Mouse (Mus musculus) midbrain, embryonic 14.5 days (tissue): ENCODE results near the gene Gm28047. TPM values are rescaled to one million over a fixed set of nuclear protein-coding genes. Genes with fewer than 3 reads are reported as not detected.

Experiments
- ATAC-seq: fragments of 200-750 bp; cut with Nextera tagmentation; 2 replicates; pipeline ENCODE4 v1.8.0; 2017; ENCODE audit warnings: moderate number of reproducible peaks, moderate library complexity; ENCODE audit not compliant: low FRiP score, low TSS enrichment
- DNase-seq: peaks from one replicate; pipeline ENCODE4 v3.0.0-alpha.2; 2015
- H3K27ac ChIP-seq: fragments of 300-500 bp; sonication (generic); replicated peaks from 2 replicates; pipeline ENCODE4 v1.5.1; 2014; ENCODE audit warnings: mild to moderate bottlenecking, low read depth, low read length, moderate library complexity
- H3K27me3 ChIP-seq: fragments of 300-500 bp; sonication (generic); 2 replicates; pipeline ENCODE4 v1.6.1; 2014; ENCODE audit warnings: low read length, control low read depth, mixed read lengths; ENCODE audit not compliant: control insufficient read depth, insufficient read depth
- H3K36me3 ChIP-seq: fragments of 300-500 bp; sonication (generic); 2 replicates; pipeline ENCODE4 v1.6.1; 2014; ENCODE audit warnings: low read length, control low read depth; ENCODE audit not compliant: control insufficient read depth, insufficient read depth
- H3K4me1 ChIP-seq: fragments of 300-500 bp; sonication (generic); 2 replicates; pipeline ENCODE4 v1.6.1; 2014; ENCODE audit warnings: mild to moderate bottlenecking, antibody characterized with exemption, low read length, control low read depth; ENCODE audit not compliant: control insufficient read depth, insufficient read depth
- H3K4me2 ChIP-seq: fragments of 300-500 bp; sonication (generic); 2 replicates; pipeline ENCODE4 v1.6.1; 2014; ENCODE audit warnings: mild to moderate bottlenecking, low read length, moderate library complexity
- H3K4me3 ChIP-seq: fragments of 300-500 bp; sonication (generic); replicated peaks from 2 replicates; pipeline ENCODE4 v1.5.1; 2014; ENCODE audit warnings: low read depth, low read length
- H3K9ac ChIP-seq: fragments of 300-500 bp; sonication (generic); replicated peaks from 2 replicates; pipeline ENCODE4 v1.6.1; 2014; ENCODE audit warnings: mild to moderate bottlenecking, low read length, moderate library complexity
- H3K9me3 ChIP-seq: fragments of 300-500 bp; sonication (generic); 2 replicates; pipeline ENCODE4 v1.6.1; 2016; ENCODE audit warnings: low read length, control low read depth, mixed read lengths; ENCODE audit not compliant: control insufficient read depth
- WGBS: fragments of 180-500 bp; shearing (Covaris S2); extraction: QIAGEN DNeasy Blood & Tissue Kit; methylation state at CpG from one replicate; pipeline ENCODE4 v1.1.7; 2014; 5-methylcytosine and 5-hydroxymethylcytosine counted together
- polyA plus RNA-seq: library from polyadenylated mRNA; unstranded; fragments of >200 nt; fragmentation: Nextera tagmentation; extraction: Ambion mirVana; gene quantifications from 2 replicates; pipeline ENCODE4 v1.2.1, GENCODE M21; 2014

The Gm28047 gene
- polyA plus RNA-seq, 1 experiment from 2014 or later = not detected

DNA sequence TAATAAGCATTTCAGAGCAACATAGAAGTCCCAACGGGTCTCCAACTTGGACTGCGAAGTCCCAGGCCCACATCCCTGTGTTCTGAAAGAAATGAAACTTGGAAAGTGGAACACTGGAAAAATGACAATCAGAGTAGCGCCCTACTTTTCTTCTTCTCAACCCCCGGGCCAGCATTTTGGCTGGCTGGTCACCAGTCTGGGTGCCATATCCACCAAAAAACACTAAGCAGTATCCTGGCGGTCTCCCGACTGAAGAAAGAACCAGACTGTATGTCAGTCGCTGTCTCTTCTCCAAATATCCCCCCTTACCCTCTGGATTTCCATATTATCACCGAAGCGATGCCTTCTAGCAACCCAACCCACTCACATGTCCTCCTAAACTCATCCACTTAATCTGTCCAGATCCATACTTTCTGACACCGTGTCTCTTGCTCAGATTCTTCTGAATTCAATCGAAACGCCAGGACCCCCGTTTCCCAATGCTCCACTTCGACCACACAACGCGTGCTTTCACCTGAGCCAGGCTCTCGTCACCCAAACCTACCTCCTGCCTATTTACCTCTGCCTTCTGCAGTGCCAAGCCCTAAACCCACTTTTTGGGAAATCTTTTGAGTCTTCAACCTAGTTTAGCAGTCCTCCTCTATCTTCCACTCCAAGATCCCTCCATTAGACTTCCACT lies 437 bp downstream of the Gm28047 start:
- DNase-seq (peak; percentile 23), ATAC-seq (no peak; the same call in 1 of the 2 replicates)
- H3K4me2 ChIP-seq = peak overlapping the region; percentile 94
- no peaks in the 10 kb centered on the region for H3K27me3 ChIP-seq
- peaks cover 15% of the 10 kb centered on the region for H3K4me1 ChIP-seq
- no peaks in the 10 kb centered on the region for H3K9me3 ChIP-seq
- 6% methylated on average over 17 of the region's 17 CpGs for WGBS
- H3K27ac ChIP-seq = no peak overlapping the region
- peak overlapping the region; percentile 66 for H3K9ac ChIP-seq
- peak overlapping the region; percentile 66 for H3K4me3 ChIP-seq
- no peaks in the 10 kb centered on the region for H3K36me3 ChIP-seq

DNA sequence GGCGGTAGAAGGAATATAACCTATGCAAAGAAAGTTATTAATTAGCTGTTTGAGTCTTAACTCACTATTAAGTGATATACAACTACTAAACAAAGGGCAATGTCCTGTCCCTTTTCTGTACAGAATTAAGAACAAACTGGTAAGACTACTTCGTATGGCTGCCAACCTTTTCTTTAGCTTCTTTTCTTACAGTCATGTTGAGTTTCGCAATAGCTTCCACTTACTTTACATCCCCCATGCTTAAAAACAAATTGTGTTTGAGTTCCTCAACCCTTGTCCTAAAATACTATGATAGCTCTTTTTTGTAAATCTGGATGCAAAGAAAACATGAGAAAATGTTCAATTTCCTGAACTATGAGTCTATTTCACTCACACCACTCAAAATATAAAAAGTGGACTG lies 1.7 kb downstream of the Gm28047 start:
- Histone ChIP-seq H3K27ac (no peak overlapping the region), H3K36me3 (no peaks in the 10 kb centered on the region), H3K4me2 (peak overlapping the region; percentile 19; the same call in 1 of the 2 replicates), H3K9ac (no peak overlapping the region), H3K4me1 (peaks cover 15% of the 10 kb centered on the region), H3K4me3 (no peak overlapping the region), H3K9me3 (no peaks in the 10 kb centered on the region), H3K27me3 (no peaks in the 10 kb centered on the region)
- 95% methylated on average over 3 of the region's 3 CpGs for WGBS
- DNase-seq (no peak), ATAC-seq (no peak)

DNA sequence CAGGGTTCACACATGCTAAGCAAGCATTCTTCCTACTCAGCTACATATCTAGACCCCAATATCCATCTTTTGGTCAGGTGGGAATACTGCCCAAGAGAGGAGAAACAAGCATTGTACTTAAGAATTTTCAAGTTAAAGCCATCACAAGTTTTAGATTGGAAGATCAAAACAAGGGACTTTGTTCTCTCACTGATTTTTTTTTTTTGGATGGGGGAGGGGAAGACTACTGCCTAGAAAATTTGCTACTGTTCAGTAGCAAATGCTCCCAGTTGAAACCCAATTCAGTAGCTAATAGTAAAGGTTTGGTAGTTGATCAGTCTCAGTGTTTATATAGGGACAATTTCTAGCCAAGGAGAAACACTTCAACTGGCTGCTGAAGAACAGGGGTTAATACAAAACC lies 2.3 kb downstream of the Gm28047 start:
- DNase-seq = no peak

GRCm38 (mm10) chr15:102620765-102621164 lies 4.1 kb downstream of the Gm28047 start:
- 94% methylated on average over 1 of the region's 1 CpGs for WGBS
- Histone ChIP-seq H3K4me1 (peaks cover 11% of the 10 kb centered on the region), H3K9ac (no peak overlapping the region), H3K27me3 (no peaks in the 10 kb centered on the region), H3K27ac (no peak overlapping the region), H3K4me3 (no peak overlapping the region), H3K9me3 (no peaks in the 10 kb centered on the region), H3K36me3 (no peaks in the 10 kb centered on the region), H3K4me2 (no peak overlapping the region)
- DNase-seq (no peak), ATAC-seq (no peak)

More for the DNA sequence above, 2.3 kb downstream of the Gm28047 start:
- H3K4me3 ChIP-seq = no peak overlapping the region
- no peak overlapping the region for H3K9ac ChIP-seq
- no peak for ATAC-seq
- no peak overlapping the region for H3K27ac ChIP-seq
- no peaks in the 10 kb centered on the region for H3K36me3 ChIP-seq
- H3K4me2 ChIP-seq = no peak overlapping the region
- no peaks in the 10 kb centered on the region for H3K27me3 ChIP-seq
- peaks cover 15% of the 10 kb centered on the region for H3K4me1 ChIP-seq
- H3K9me3 ChIP-seq = no peaks in the 10 kb centered on the region

DNA sequence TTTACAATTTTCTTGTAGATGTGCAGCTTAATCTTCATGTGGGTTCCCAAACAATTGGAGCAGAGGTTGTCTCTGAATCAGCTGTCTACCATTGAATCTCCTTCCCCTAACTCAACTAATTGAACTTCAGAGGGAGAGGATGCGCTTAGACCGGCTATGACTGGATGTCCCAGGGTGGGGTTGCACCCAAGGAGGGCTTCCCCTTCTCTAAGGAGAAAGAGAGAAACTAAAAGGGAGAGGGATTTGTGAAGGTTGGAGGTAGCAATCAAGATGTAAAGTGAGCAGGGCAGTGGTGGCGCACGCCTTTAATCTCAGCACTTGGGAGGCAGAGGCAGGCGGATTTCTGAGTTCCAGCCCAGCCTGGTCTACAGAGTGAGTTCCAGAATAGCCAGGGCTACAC lies 5.4 kb downstream of the Gm28047 start:
- no peaks in the 10 kb centered on the region for H3K36me3 ChIP-seq
- no peak for ATAC-seq
- H3K27me3 ChIP-seq = no peaks in the 10 kb centered on the region
- H3K4me1 ChIP-seq = peaks cover 10% of the 10 kb centered on the region
- no peak overlapping the region for H3K27ac ChIP-seq
- no peak overlapping the region for H3K4me3 ChIP-seq
- DNase-seq = no peak
- H3K9me3 ChIP-seq = no peaks in the 10 kb centered on the region
- no peak overlapping the region for H3K9ac ChIP-seq
- no peak overlapping the region for H3K4me2 ChIP-seq
- 95% methylated on average over 5 of the region's 5 CpGs for WGBS

- H3K9me3 ChIP-seq = no peaks in the 10 kb centered on the region
- 95% methylated on average over 1 of the region's 1 CpGs for WGBS
- H3K4me3 ChIP-seq = no peak overlapping the region
- H3K27me3 ChIP-seq = no peaks in the 10 kb centered on the region
- no peak overlapping the region for H3K9ac ChIP-seq
- H3K4me1 ChIP-seq = no peaks in the 10 kb centered on the region
- H3K4me2 ChIP-seq = no peak overlapping the region
- no peak overlapping the region for H3K27ac ChIP-seq
- no peaks in the 10 kb centered on the region for H3K36me3 ChIP-seq
- DNase-seq (no peak), ATAC-seq (no peak)
These were observed 7.2 kb downstream of the Gm28047 start for GRCm38 (mm10) chr15:102617654-102618053.

GRCm38 (mm10) chr15:102616174-102616573 lies 8.7 kb downstream of the Gm28047 start:
- WGBS = 92% methylated on average over 2 of the region's 2 CpGs
- Histone ChIP-seq H3K4me3 (no peak overlapping the region), H3K4me1 (no peaks in the 10 kb centered on the region), H3K36me3 (no peaks in the 10 kb centered on the region), H3K9me3 (no peaks in the 10 kb centered on the region), H3K27ac (no peak overlapping the region), H3K4me2 (no peak overlapping the region), H3K9ac (no peak overlapping the region), H3K27me3 (no peaks in the 10 kb centered on the region)
- DNase-seq (no peak), ATAC-seq (no peak)

DNA sequence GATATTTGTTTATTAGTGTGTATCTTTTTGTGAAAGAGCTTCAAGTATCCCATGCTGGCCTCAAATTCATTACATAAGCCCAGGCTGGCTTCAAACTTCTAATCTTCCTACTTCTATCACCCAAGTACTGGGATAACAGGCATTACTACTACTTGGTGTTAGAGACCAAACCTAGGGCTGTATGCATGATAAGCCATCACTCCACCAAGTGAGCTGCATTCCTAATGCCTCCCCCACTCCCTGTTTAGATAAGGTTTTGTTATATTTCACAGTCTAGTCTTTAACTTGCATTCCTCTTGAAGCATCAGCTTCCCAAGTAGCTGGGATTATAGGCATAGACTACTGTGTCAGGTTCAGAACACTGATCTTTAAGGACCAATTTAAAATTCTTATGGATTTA lies 10.6 kb downstream of the Gm28047 start:
- no peaks in the 10 kb centered on the region for H3K9me3 ChIP-seq
- no peaks in the 10 kb centered on the region for H3K4me1 ChIP-seq
- no peak overlapping the region for H3K9ac ChIP-seq
- H3K36me3 ChIP-seq = no peaks in the 10 kb centered on the region
- no peak overlapping the region for H3K27ac ChIP-seq
- ATAC-seq (no peak), DNase-seq (no peak)
- H3K27me3 ChIP-seq = no peaks in the 10 kb centered on the region
- no peak overlapping the region for H3K4me3 ChIP-seq
- no peak overlapping the region for H3K4me2 ChIP-seq

- Histone ChIP-seq H3K27me3 (no peaks in the 10 kb centered on the region), H3K9me3 (no peaks in the 10 kb centered on the region), H3K4me2 (no peak overlapping the region), H3K9ac (no peak overlapping the region), H3K27ac (no peak overlapping the region), H3K4me3 (no peak overlapping the region), H3K4me1 (no peaks in the 10 kb centered on the region), H3K36me3 (no peaks in the 10 kb centered on the region)
- ATAC-seq (no peak), DNase-seq (no peak)
These were observed 11.9 kb downstream of the Gm28047 start for GRCm38 (mm10) chr15:102612966-102613365.
